Mouse (Mus musculus) heart, postnatal 0 days (tissue): ENCODE data around the gene Spsb2.

Experiments
- CTCF ChIP-seq: IDR thresholded peaks from 2 replicates; pipeline ENCODE4 v1.5.1; 2016; ENCODE audit warnings: antibody characterized with exemption, control low read depth, low read depth
- EP300 ChIP-seq: IDR thresholded peaks from 2 replicates; pipeline ENCODE4 v1.6.1; 2016; ENCODE audit warnings: antibody characterized with exemption, low read depth

GRCm38 (mm10) chr6:124765951-124766350 is 42.5 kb upstream of the Spsb2 start:
- TF ChIP-seq EP300 (no peak), CTCF (no peak)
